Mouse (Mus musculus) intestine, postnatal 0 days (tissue): Measurements from ENCODE around the gene Il4ra. TPM values are rescaled to one million over a fixed set of nuclear protein-coding genes. Genes with fewer than 3 reads are reported as not detected.
A peak's percentile ranks its signal among the peaks of the same experiment; 100 is the strongest.

Source experiments
- ATAC-seq: fragments of 200-750 bp; cut with Nextera tagmentation; 2 replicates; pipeline ENCODE4 v1.8.0; 2017; ENCODE audit warnings: mild to moderate bottlenecking, moderate TSS enrichment, moderate library complexity
- H3K27ac ChIP-seq: fragments of 300-500 bp; sonication (generic); 2 replicates; pipeline ENCODE4 v1.5.1; 2014; ENCODE audit warnings: mild to moderate bottlenecking, low read depth, low read length, moderate library complexity
- H3K27me3 ChIP-seq: fragments of 300-500 bp; sonication (generic); replicated peaks from 2 replicates; pipeline ENCODE4 v1.6.1; 2014; ENCODE audit warnings: low read length, mixed read lengths; ENCODE audit not compliant: control insufficient read depth, insufficient read depth
- H3K36me3 ChIP-seq: fragments of 300-500 bp; sonication (generic); 2 replicates; pipeline ENCODE4 v1.6.1; 2014; ENCODE audit warnings: mild to moderate bottlenecking, moderate library complexity; ENCODE audit not compliant: control insufficient read depth, insufficient read depth
- H3K4me1 ChIP-seq: fragments of 300-500 bp; sonication (generic); replicated peaks from 2 replicates; pipeline ENCODE4 v1.6.1; 2014; ENCODE audit warnings: antibody characterized with exemption, low read length, mixed read lengths; ENCODE audit not compliant: control insufficient read depth, insufficient read depth
- H3K4me2 ChIP-seq: fragments of 300-500 bp; sonication (generic); replicated peaks from 2 replicates; pipeline ENCODE4 v1.6.1; 2014; ENCODE audit warnings: low read depth, mild to moderate bottlenecking, moderate library complexity
- H3K4me3 ChIP-seq: fragments of 300-500 bp; sonication (generic); 2 replicates; pipeline ENCODE4 v1.5.1; 2014; ENCODE audit warnings: low read depth, low read length
- H3K9ac ChIP-seq: fragments of 300-500 bp; sonication (generic); 2 replicates; pipeline ENCODE4 v1.6.1; 2014; ENCODE audit warnings: mild to moderate bottlenecking, low read depth, low read length
- H3K9me3 ChIP-seq: fragments of 300-500 bp; sonication (generic); 2 replicates; pipeline ENCODE4 v1.6.1; 2016; ENCODE audit warnings: mixed run types; ENCODE audit not compliant: control insufficient read depth
- CTCF ChIP-seq: sonication (generic); IDR thresholded peaks from 2 replicates; pipeline ENCODE4 v1.5.1; 2016; ENCODE audit warnings: low read depth, mild to moderate bottlenecking, control low read depth, antibody characterized with exemption, moderate library complexity
- WGBS: fragments of 180-500 bp; shearing (Covaris S2); extraction: QIAGEN DNeasy Blood & Tissue Kit; methylation state at CpG from one replicate; pipeline ENCODE4 v1.1.7; 2014; 5-methylcytosine and 5-hydroxymethylcytosine counted together
- polyA plus RNA-seq: library from polyadenylated mRNA; unstranded; fragments of >200 nt; fragmentation: Nextera tagmentation; extraction: Ambion mirVana; gene quantifications from 2 replicates; pipeline ENCODE4 v1.2.1, GENCODE M21; 2015

The Il4ra gene
- polyA plus RNA-seq, 1 experiment from 2014 or later, result 32.3 TPM

- no peaks in the 10 kb centered on the region for H3K27me3 ChIP-seq
- H3K27ac ChIP-seq, result no peak overlapping the region
- no peak for TF ChIP-seq CTCF
- no peak overlapping the region for H3K9ac ChIP-seq
- whole genome bisulfite sequencing, result 66% methylated on average over 3 of the region's 3 CpGs
- no peaks in the 10 kb centered on the region for H3K9me3 ChIP-seq
- H3K4me1 ChIP-seq, result no peaks in the 10 kb centered on the region
- no peaks in the 10 kb centered on the region for H3K36me3 ChIP-seq
- no peak overlapping the region for H3K4me2 ChIP-seq
- no peak overlapping the region for H3K4me3 ChIP-seq
- no peak for ATAC-seq
Observed at GRCm38 (mm10) chr7:125543497-125543896, 8.4 kb upstream of the Il4ra start.

GRCm38 (mm10) chr7:125545331-125545730 is 6.6 kb upstream of the Il4ra start:
- no peak for ATAC-seq
- Histone ChIP-seq H3K27ac (no peak overlapping the region), H3K9ac (no peak overlapping the region), H3K27me3 (no peaks in the 10 kb centered on the region), H3K4me2 (no peak overlapping the region), H3K4me1 (no peaks in the 10 kb centered on the region), H3K9me3 (no peaks in the 10 kb centered on the region), H3K4me3 (no peak overlapping the region), H3K36me3 (no peaks in the 10 kb centered on the region)
- WGBS, result 87% methylated on average over 7 of the region's 7 CpGs
- no peak for TF ChIP-seq CTCF

- ATAC-seq, result peak; percentile 76
- Histone ChIP-seq H3K9ac (no peak overlapping the region), H3K4me3 (no peak overlapping the region)
Observed at GRCm38 (mm10) chr7:125546727-125547126, 5.2 kb upstream of the Il4ra start.

DNA sequence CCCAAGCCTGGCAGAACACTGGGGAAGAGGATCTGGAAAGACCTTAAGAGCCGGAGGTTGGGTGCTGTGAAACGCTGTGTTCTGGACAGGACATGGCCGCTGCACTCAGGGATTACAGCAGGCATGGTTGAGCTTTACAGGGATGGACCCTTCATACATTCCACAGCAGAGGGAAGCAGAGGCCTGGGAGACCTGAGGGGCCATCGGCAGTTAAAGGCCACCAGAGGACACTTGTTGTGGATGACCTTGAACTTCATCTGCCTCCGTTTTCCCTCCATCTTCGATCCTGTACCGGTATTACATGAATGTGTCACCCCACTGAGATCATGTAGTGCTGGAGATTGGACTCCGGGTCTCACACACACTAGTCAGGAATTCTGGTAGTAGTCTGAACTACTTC is 2.0 kb upstream of the Il4ra start:
- no peak overlapping the region for H3K4me2 ChIP-seq

More at GRCm38 (mm10) chr7:125546727-125547126, 5.2 kb upstream of the Il4ra start:
- H3K4me2 ChIP-seq, result no peak overlapping the region
- no peaks in the 10 kb centered on the region for H3K9me3 ChIP-seq
- H3K27me3 ChIP-seq, result no peaks in the 10 kb centered on the region
- H3K27ac ChIP-seq, result no peak overlapping the region
- 60% methylated on average over 6 of the region's 6 CpGs for WGBS
- no peak for TF ChIP-seq CTCF
- peaks cover 4% of the 10 kb centered on the region for H3K4me1 ChIP-seq
- H3K36me3 ChIP-seq, result no peaks in the 10 kb centered on the region

GRCm38 (mm10) chr7:125550881-125551381 is 989 bp upstream of the Il4ra start:
- H3K9ac ChIP-seq, result no peak overlapping the region
- peaks cover 19% of the 10 kb centered on the region for H3K4me1 ChIP-seq
- WGBS, result 50% methylated on average over 6 of the region's 6 CpGs
- no peaks in the 10 kb centered on the region for H3K9me3 ChIP-seq
- TF ChIP-seq CTCF, result no peak
- H3K27ac ChIP-seq, result peak overlapping the region; percentile 92; the same call in 1 of the 2 replicates
- no peaks in the 10 kb centered on the region for H3K27me3 ChIP-seq
- no peak overlapping the region for H3K4me3 ChIP-seq
- no peaks in the 10 kb centered on the region for H3K36me3 ChIP-seq
- peak overlapping the region; percentile 17; the same call in 1 of the 2 replicates for H3K4me2 ChIP-seq
- ATAC-seq, result no peak

More for the DNA sequence above, 2.0 kb upstream of the Il4ra start:
- H3K27me3 ChIP-seq, result no peaks in the 10 kb centered on the region
- no peak overlapping the region for H3K9ac ChIP-seq
- H3K36me3 ChIP-seq, result no peaks in the 10 kb centered on the region
- H3K4me3 ChIP-seq, result no peak overlapping the region
- WGBS, result 82% methylated on average over 8 of the region's 8 CpGs
- TF ChIP-seq CTCF, result no peak
- H3K4me1 ChIP-seq, result peaks cover 14% of the 10 kb centered on the region
- ATAC-seq, result no peak
- no peak overlapping the region for H3K27ac ChIP-seq
- H3K9me3 ChIP-seq, result no peaks in the 10 kb centered on the region

DNA sequence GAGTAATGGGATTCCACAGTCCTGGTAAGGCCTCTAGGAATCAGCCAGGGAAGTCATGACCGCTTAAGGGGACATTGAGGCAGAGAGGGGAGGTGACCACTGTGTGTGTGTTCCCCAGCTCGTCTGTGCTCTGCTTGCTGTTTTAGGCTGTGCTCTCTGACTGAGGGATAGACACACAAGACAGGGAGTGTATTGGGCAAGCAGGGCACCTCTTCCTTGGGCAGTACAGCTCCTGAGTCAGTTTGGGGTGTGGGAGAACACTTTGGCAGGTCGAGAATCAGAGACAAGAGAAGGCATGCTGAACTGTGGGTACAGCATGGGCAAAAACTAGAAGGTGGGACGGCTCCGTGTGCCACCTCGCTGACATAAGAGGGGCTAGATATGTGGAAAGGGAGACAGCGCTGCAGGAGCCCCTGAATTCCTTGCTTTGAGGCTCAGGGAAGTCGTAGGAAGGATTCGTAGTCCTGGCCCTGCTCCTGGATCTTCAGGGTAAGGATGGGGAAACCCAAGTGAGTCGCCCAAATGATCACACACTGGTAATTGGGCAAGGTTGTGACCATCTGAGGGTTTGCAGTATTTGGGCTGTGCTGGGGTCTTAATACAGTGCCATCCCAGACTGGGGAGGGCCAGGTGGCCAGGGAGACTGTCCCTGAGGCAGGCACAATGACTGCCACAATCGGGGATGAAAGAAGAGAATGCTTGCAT is 1.1 kb downstream of the Il4ra start:
- peak overlapping the region; percentile 92; the same call in 1 of the 2 replicates for H3K27ac ChIP-seq
- peaks cover 28% of the 10 kb centered on the region for H3K4me1 ChIP-seq
- peak overlapping the region; percentile 79 for H3K4me3 ChIP-seq
- H3K9me3 ChIP-seq, result no peaks in the 10 kb centered on the region
- peak overlapping the region; percentile 84 for H3K4me2 ChIP-seq
- no peaks in the 10 kb centered on the region for H3K27me3 ChIP-seq
- ATAC-seq, result no peak
- peaks cover 3% of the 10 kb centered on the region; the same call in 1 of the 2 replicates for H3K36me3 ChIP-seq
- 71% methylated on average over 11 of the region's 11 CpGs for WGBS
- peak overlapping the region; percentile 90 for H3K9ac ChIP-seq
- no peak for TF ChIP-seq CTCF
